Mouse (Mus musculus) splenic B cell, adult 2 months (primary cell): ENCODE data around the gene Fam167b.
"Not testable (repeated sequence)": the region's sequence is repeated elsewhere in the genome, so short reads cannot be mapped to it uniquely, and the experiment has no call there.

ENCODE experiments used
- DNase-seq: peaks from one replicate; pipeline ENCODE4 v3.0.0-alpha.2; 2011; ENCODE audit warnings: low read depth, low spot score
- H3K27me3 ChIP-seq: 2 replicates; pipeline ENCODE4 v1.6.1; 2012; ENCODE audit warnings: mild to moderate bottlenecking, low read length, moderate library complexity, mixed read lengths; ENCODE audit not compliant: control insufficient read depth, poor library complexity, insufficient read depth, severe bottlenecking
- H3K36me3 ChIP-seq: 2 replicates; pipeline ENCODE4 v1.6.1; 2012; ENCODE audit warnings: mild to moderate bottlenecking, low read length, moderate library complexity, mixed read lengths; ENCODE audit not compliant: control insufficient read depth, poor library complexity, insufficient read depth, severe bottlenecking

Fam167b gene

DNA sequence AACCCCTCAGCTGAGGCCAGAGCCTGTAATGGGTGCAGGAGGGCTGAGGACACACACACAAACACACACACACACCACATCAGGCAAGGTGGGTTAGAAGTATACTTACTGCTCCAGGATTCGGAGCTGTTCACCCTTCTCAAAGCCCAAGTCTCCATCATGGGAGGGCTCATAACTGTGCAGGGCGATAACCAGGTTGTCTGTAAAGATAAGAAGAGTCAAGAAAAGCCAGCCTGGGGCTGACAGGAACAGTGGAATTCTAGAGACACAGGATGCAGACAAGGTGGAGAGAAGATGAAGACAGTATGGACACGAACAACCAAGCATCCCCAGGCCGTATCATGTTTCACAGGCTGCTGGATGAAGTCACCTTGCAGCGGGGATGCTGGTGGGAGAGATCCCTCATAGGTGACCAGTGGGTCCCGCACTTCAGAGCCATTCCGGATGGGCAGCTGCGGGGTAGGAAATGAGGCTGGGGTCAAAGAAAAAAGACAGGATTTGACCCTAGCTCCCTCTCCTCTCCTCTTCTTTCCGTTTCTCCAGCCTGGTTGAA is 21.0 kb downstream of the Fam167b start:
- no peaks in the 10 kb centered on the region for H3K27me3 ChIP-seq
- no peaks in the 10 kb centered on the region for H3K36me3 ChIP-seq
- no peak for DNase-seq

DNA sequence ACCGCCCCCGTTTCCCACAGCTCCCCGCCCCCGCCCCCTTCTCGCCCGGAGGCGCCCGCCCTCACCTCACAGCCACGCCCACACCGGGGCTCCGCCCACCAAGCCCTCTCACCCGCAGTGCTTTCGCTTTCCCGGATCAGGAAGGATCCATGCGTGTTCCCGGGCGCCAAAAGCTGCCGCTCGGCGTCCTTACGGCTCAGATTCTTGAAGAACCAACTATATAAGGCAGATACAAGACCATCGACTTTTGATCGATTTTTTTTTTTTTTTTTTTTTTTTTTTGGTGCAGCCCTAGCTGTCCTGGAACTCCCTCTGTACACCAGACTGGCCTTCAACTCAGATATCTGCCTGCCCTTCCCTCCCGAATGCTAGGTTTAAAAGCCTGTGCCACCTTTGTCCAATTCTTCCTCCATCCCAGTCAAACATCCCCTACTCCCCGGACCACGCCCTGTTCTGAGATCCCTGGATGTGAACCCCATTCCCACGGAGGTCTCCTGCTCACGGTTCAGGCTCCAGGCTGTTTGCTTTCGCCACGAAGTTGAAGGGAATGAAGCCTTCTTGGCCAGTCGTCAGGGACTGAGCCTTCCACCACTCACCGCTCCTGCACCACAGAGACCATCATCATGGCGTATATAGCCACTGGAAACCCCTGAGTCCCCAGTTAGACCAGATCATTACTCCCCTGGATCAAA is 21.7 kb downstream of the Fam167b start:
- no peaks in the 10 kb centered on the region for H3K36me3 ChIP-seq
- DNase-seq = peak; percentile 88

DNA sequence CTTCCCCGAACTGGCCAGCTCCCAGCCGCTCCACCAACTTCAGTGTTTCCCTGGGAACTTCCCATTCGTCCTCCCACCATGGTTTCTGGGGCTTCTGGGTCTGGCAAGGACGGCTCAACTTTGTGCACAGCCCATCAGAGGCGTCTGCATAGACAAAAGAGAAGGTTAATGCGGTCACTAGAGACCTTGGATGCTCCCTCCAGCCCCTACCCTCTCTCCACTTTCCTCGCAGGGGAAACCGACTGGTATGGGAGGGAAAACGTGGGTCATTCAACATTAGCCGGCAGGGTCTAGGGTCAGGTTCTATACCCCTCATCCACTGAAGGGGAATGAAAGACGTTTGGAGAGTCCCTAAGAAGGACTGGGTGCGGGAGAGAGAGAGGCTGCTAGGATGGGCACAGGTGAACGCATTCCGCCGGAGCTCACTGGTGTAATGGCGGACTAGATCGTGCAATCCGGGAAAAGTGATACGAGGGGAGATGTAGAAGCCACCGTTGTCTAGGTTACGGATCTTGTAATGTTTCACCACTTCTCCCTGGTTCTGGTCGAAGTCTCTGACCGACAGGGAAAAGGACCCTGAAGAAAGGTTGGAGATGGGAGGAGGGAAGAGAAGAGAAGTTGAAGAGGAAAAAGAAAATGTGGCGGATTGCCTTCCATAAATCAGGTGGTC is 22.4 kb downstream of the Fam167b start:
- H3K27me3 ChIP-seq = no peaks in the 10 kb centered on the region

More for the DNA sequence above, 21.7 kb downstream of the Fam167b start:
- no peaks in the 10 kb centered on the region for H3K27me3 ChIP-seq

GRCm38 (mm10) chr4:129555421-129555861 is 22.9 kb downstream of the Fam167b start:
- DNase-seq = peak; percentile 61
- Histone ChIP-seq H3K27me3 (no peaks in the 10 kb centered on the region), H3K36me3 (no peaks in the 10 kb centered on the region)

More for the DNA sequence above, 22.4 kb downstream of the Fam167b start:
- no peak for DNase-seq
- H3K36me3 ChIP-seq = no peaks in the 10 kb centered on the region

GRCm38 (mm10) chr4:129554512-129554911 is 23.8 kb downstream of the Fam167b start:
- not testable (repeated sequence) for H3K36me3 ChIP-seq, DNase-seq, H3K27me3 ChIP-seq

DNA sequence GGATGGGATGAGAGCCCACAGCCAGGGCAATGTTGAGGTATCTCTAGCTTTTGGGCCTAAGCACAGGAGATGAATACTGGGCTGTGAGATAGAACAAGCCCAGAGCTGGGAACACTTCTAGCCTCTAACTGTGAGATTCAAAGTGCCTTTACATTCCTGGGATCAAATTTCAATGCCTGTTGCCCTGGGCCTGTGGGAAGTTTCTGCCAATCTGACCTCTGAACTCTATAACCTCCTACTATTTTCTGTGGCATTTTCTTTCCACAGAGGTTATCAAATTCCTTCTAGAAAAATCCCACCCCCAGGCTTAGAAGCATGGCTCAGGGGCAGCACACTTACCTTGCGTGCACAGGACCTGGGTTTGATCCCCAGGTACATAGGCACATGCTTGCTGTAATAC is 28.1 kb downstream of the Fam167b start:
- H3K36me3 ChIP-seq = no peaks in the 10 kb centered on the region
- H3K27me3 ChIP-seq = no peaks in the 10 kb centered on the region
- no peak for DNase-seq

- Histone ChIP-seq H3K27me3 (no peaks in the 10 kb centered on the region), H3K36me3 (no peaks in the 10 kb centered on the region)
- peak; percentile 78 for DNase-seq
Observed at GRCm38 (mm10) chr4:129549306-129549705, 29.0 kb downstream of the Fam167b start.

- H3K27me3 ChIP-seq, DNase-seq, H3K36me3 ChIP-seq: not testable (repeated sequence)
Observed at GRCm38 (mm10) chr4:129547631-129548030, 30.7 kb downstream of the Fam167b start.

DNA sequence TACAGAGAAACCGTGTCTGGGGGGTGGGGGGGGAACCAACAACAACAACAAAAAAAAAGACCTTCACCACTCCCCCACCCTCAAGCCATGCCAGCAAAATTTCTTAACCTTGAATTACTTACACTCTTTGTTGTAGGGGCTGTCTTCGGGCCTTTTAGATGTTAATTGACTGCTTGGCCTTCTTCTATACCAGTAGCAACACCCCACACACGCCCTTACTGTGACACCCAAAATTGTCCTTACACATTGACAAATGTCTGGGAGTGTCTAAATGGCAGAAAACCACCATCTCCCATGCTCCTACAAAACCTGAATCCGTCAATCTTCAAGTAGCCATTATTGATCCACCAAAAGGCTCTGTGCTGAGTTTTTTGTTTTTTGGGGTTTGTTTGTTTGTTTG is 34.2 kb downstream of the Fam167b start:
- Histone ChIP-seq H3K27me3 (no peaks in the 10 kb centered on the region), H3K36me3 (peaks cover 2% of the 10 kb centered on the region; the same call in 1 of the 2 replicates)
- DNase-seq = no peak

DNA sequence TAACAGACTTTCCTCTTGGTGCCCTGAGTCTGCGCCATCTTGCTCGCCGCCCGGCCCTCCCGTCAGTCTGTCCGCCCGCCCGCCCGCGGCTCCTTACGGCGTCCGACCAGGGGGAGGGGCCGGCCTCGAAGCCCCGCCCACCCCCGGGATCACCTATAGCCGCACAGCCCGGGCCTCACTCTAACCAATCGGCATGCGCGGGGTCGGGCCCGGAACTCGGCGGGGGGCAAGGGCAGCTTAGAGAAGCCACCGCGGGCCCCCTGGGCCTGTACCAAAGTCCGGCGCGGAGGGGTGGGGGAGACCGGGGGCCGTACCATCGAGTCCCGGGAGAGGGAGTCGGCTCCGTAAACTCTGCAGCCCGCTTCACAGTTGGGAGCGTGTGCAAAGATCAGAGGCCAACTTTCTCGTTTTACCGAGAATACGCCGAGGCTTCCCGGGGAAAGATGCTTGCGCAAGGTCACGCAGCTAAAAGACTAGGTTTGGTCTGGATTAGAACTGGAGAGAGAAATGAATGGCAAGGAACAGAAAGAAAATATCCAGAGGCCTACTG is 35.7 kb downstream of the Fam167b start, which contains the start of gene Hdac1:
Gene Hdac1, minus strand, starts transcription at position 122 of the 550 bp plus-strand sequence.
- peaks cover 2% of the 10 kb centered on the region; the same call in 1 of the 2 replicates for H3K36me3 ChIP-seq

DNA sequence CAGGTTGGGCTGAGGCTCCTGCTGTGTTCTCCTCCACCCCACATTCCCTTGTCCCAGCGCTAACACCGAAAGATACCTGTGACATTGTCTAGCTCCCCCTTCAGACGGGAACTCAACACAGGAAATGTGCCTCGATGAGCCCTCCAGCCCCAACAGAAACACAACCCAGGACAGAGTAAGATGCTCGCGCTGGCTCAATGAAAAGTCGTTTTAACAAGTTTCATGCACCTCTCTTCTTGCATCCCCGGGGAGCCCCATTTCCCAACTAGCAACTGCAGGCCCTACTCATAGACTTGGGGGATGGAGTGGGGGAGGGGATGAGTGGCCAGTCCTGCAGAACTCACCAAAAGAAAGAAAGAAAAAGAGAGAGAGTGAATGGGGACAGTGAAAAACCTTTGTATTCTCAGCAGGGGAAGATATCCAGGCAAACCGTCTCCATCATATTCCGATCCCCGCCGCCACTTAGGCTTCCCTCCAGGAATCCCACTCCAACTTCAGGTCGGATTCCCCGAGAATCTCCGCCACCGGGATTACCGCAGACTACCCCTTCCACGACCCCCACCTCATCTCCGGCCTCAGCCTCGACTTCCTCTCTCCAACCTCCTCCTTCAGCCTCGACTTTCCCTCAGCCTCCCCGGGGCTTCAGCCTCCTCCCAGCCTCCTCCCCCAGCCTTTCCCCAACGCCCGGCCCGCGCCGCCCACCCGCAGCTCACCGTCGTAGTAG is 36.3 kb downstream of the Fam167b start:
- peaks cover 2% of the 10 kb centered on the region; the same call in 1 of the 2 replicates for H3K36me3 ChIP-seq
- H3K27me3 ChIP-seq = no peaks in the 10 kb centered on the region
- peak; percentile 51 for DNase-seq

More for the DNA sequence above, 35.7 kb downstream of the Fam167b start, which contains the start of gene Hdac1:
- H3K27me3 ChIP-seq = no peaks in the 10 kb centered on the region
- peak; percentile 97 for DNase-seq

- Histone ChIP-seq H3K36me3 (peaks cover 2% of the 10 kb centered on the region; the same call in 1 of the 2 replicates), H3K27me3 (no peaks in the 10 kb centered on the region)
- DNase-seq = peak; percentile 67
Observed at GRCm38 (mm10) chr4:129540012-129540411, 38.3 kb downstream of the Fam167b start.

GRCm38 (mm10) chr4:129528901-129529300 is 49.4 kb downstream of the Fam167b start:
- not testable (repeated sequence) for DNase-seq, H3K36me3 ChIP-seq

More at GRCm38 (mm10) chr4:129528901-129529300, 49.4 kb downstream of the Fam167b start:
- not testable (repeated sequence) for H3K27me3 ChIP-seq
